Mouse (Mus musculus) urinary bladder, adult 18-20 months (tissue): Measurements from ENCODE around the gene Papolb.

Experiments used
- DNase-seq, 2 experiments: peaks; one replicate each; pipeline ENCODE4 v3.0.0; 2022; ENCODE audit warnings: low spot score in 2 of 2, mixed read lengths in 2 of 2

Gene Papolb

DNA sequence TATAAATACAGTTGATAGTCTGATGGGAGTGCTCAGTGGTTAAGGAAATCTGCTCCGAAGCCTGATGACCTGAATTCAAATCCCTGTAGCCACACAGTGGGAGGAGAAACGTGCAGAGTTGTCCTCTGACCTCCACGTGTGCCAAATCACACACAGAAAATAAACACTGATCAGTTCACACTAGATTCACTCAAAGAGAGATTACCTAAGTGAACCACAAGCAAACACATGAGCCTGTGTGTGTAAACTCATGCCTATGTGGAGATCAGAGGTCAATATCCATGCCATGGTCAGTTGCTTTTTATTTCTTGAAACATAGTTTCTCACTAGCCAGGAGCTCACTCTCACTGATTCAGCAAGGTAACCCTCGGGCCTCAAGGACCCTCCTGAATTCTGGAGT lies 9.5 kb downstream of the Papolb start:
- DNase-seq, result no peak

DNA sequence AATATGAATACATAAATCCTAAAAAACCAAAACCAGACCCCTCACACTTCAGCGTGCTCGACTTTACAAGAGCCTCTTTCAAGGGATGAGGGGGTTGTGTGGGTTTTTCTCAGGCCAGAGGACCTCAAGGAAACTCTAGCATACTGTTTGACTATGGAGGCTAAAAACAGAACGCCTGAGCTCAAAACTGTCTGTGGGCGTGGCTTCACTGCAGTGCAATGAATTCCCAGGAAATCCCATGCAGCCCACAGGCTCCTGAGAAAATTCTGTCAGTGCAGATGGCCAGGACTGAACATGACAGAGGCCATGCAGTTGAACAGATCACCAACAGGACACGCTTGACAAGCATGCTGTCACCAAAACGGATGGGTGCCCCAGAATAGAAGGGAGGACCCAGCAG lies 10.9 kb downstream of the Papolb start:
- DNase-seq, result no peak

DNA sequence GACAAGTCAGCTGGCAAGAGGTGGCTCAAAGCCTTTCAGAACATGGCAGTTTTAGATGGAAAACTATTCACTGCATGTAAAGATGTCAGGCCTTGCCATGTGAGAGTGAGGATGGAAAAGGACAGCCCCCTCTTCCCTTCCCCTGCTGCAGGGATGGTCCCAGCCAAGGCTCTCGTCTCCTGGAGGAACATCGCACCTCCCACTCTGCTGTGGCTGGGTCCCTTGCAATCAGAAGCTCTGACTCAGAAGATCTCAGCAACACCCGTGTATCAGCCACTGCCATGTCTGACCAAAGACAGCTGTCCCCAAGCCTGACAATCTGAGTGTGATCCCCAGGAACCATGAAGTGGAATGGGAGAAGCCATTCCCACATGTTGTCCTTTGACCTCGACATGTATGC lies 17.8 kb downstream of the Papolb start:
- DNase-seq, result no peak

DNA sequence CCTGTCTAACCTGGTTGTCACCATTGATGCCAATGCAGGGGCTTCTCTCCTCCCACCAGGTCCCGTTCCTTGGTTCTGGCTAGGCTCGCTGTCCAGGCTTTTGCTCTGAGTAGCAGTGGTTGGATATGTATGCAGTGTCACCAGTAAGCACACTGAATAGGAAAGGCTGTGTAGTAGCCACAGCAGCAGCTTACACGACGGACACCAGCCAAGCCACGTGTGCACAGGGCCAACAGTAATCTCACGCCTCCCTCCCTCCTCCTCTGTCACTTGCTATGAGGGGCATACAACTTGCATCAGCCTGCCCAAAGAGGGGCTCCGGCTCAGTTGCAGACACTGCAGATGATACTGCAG lies 19.8 kb downstream of the Papolb start:
- DNase-seq, result no peak

DNA sequence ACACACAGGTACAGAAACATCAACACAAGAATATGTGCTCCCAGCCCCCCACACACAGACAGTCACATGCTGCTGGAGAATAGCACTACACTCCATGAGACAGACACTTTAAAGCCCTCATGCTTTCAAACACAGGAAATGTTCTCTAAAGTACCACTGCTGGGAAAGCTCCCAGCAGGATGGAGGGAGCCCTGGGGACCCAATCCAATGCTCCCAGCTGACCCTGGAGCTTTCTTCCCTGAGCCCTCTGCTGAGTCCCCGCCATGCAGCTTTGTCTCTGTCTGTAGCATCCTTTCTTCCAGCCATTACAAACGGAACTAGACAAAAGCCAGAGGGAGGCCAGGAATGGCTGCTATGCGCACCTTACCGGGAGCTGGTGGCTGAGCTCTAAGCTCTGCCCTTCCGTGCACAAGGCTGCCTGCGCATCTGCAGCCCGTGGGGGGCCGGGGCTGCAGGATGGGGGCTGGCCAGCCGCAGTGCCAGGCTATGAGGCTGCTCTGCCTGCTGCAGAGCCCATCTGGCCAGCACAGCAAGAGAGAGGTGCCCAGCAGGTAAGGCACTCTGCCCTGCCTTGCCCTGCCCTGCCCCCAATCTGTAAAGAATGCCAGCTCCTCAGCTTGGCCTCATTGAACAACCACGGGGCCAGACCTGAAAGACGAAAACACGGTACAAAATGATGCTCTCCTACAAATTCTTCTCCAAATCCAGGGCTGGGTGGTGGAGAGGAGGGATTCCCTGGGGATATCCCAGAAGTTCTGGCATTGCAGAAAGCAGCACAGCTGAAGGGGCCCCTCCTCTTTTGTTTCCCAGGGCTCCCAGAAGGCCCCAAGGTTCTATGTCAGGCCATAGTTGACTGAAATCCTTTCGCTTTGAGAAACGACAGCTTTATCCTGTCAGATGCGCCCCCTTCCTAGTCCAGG lies 20.5 kb downstream of the Papolb start:
- DNase-seq, result no peak

DNA sequence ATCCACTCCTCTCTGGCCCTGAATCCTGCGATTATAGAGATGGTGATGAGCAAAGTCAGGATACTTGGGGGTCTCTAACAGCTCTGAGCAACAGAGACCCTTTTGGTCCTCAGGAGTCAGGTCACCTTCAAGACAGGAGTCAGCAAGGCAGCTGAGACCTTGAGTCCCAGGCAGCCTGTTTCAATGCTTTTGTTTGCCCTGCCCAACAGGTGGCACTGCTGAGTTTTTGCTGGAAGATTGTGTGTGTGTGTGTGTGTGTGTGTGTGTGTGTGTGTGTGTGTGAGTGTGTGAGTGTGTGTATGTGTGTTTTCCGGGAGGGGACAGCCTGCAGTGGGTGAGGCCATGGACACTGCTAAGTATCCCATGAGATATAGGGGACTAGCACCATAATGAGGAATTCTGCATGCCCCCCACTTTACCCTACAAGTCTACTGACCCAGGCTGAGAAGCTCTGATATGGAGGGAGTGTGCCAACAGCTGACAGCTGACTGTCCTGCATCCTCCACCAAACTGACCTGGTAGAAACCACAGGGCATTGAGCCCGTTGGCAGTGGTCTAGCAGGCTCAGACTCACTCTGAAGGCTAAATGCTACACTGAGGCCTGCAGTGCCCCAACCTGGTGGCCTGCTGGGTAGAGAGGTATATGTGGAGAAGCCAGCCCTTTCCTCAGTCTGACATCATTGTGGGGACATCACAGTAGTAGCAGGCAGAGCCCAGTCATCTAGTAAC lies 24.0 kb downstream of the Papolb start:
- no peak for DNase-seq

DNA sequence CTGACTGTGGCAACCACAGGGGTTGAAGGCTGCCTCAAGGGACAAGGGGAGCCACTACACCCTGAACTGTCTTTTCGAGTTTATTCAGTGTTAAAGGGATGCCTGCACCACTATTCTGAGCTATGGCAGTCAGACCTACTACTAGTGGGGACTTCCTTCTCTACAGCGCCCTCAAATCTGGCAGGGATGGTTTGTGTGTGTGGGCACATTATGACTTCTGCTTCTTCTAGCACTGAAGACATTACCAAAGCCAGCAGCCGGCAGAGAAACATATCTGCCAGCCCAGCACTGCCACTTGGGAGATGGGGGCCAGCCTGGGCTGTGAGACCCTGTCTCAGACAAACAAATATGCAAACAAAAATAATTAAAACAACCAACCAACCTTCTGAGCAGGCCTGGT lies 25.7 kb downstream of the Papolb start:
- no peak for DNase-seq

DNA sequence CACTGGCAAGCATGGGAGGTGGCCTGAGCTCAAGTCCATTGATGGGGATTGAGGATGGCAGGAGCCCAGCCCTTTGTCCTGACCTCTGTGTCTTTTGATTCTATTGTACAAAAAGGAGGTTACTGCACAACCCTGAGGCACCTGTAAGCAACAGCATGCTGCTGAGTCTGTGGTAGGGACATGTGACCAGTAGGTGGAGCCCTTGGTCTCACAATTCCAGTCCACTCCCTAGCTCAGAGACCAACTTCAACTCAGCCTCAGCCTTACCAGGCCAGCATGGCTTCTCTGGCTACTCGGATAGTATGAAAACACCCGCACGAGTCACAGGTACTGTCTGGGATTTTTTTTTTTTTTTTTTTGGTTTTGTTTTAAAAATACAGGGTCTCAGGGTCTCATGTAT lies 27.5 kb downstream of the Papolb start:
- DNase-seq, result peak; percentile 53 to 59

DNA sequence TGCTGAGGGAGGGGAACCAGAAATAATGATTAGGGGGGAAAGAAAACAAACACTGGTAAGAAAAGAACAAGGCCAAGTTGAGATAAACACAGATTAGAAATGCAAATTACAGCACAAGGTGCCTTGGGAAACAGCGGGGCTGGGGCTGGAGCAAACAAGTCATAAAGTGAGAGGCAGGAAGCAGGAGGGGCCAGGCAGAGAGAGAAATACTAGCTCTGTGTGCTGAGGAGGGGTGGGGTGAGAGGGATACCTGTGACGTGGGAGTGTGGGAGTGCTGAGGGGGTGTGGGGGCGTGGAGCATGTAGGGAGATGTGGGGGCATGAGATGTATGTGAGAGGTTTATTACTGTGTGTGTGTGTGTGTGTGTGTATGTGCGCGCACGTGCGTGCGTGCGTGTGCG lies 29.0 kb downstream of the Papolb start:
- no peak for DNase-seq

DNA sequence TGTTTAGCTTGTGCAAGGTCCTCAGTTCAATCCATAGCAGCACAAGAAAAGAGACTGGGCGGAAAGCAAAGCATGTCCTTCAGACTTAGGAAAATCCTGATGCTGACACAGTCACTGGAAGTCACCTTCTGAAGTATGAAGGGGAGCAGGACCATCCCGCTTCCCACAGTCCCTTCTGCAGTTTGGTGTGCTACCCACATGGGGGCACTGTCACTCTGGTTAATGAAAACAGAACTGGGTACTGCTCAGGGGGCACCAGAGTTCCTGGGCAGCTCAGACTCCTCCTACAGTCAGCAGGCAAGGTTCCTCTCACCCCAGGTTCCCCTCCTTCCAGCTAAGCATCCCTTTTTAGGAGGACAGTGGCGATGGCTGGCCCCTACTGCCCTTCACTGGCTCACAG lies 30.9 kb downstream of the Papolb start:
- no peak for DNase-seq

DNA sequence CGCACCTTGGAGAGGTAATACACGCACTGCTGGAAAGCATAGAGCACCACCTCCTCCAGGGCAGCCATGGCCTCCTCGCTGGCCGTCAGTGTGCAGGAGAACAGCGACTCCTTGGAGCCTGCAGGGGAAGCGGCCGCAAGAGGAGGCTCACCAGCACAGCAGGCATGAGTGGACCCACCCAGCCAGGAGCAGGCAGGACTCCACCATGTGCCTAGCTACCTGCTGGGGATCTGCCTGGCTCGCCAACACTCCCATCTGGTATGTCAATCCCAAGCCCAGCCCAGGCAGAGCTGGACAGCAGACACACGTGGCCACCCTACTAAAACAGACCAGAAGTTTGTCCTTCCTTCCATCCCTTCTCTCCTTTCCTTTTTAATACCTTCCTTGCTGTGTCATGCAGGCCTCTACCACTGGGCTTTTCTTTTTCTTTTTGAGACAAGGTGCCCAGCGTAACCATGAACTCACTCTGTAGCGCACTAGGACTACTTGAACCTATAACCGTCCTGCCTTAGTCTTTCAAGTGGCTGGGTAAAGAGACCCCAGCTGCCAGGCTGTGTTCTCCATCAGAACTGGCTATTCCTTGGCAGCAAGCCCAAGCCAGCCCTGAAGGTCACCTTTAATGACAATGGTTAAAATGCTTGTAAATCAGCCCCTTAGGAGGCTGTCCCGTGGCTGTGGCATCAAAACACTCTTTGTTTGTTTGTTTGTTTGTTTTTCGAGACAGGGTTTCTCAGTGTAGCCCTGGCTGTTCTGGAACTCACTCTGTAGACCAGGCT lies 34.4 kb downstream of the Papolb start:
- DNase-seq, result no peak

DNA sequence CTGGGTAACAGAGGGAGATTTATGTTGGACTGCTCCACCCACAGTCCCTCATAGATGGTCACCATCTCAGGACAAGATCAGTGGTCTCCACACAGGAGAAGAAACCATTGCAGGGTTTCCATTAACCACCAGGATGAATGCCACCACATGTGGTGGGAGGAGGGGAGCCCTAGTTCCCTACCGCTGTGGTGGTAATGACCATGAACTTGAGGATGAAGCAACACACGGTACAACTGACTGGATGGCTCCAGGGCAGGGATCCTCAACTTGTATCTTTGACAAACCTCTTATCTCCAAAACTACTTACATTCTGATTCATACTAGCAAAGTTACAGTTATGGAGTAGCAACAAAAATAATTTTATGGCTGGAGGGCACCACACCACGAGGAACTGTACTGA lies 36.6 kb downstream of the Papolb start:
- DNase-seq, result no peak

DNA sequence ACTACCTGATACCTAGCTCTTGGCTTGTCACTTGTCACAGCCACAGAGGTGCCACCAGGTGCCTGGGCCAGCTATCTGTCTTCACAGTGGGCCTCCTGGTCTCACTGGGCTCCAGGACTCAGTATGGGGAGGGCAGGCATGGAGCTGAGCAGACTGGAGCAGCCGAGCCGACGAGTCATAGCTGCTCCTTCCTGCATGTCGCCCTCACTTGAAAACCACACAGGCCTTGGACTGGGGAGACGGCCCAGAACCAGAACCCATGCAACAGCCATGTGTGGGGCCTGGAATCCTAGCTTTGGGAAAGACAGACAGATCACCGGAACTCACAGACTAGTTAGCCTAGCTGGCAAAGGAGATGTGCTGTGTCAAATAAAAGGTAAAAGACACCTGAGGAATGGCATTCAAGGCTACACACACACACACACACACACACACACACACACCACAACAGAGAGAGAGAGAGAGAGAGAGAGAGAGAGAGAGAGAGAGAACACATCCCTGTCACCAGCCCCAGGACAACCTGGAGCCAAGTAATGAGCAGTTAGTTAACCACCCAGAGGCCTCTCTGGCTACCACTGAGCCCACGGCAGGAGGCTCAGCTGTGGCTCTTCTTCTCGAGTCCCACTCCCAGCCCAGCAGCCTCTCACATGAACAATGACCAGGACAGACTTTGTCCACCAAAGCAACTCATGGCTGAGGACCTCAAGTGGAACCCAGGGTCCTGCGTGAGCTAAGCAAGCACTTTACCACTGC lies 39.7 kb downstream of the Papolb start:
- DNase-seq, result no peak

DNA sequence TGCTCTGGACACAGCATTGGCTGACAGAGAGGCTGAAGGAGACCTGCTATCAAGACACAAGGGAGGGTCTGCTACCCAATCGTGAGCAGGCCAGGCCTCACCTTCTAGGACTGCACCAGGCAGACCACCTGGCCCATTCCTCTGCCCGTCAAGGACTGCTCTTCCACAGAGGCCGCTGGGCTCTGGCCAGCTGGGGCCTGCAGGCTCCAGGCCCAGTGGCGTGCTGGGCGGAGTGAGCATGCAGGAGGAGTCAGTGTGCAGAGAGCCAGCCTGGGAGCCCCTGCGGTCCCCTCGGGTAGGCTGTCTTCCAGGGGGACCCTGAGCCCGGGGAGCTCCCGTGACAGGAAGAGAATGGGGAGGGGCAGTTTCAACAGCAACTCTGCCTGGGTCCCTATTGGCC lies 43.2 kb downstream of the Papolb start:
- no peak for DNase-seq

DNA sequence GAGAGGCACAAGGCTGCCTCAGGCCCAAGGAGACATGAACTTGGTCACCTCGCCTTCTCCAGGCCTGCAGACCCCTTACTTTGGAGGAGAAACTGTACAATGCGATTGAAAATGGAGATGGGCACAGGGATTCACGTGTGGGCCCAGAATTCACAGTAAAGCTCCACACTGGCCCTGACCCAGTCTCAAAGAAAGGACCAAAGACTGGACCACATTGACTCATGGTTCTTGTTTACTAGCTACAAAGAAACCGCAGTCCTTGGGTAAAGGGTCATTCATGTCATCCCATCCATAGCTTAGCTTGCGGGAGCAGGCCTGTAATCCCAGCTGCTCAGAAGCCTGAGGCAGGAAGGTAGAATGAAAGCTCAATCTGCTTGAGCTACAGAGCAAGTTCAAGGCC lies 46.3 kb downstream of the Papolb start:
- no peak for DNase-seq

DNA sequence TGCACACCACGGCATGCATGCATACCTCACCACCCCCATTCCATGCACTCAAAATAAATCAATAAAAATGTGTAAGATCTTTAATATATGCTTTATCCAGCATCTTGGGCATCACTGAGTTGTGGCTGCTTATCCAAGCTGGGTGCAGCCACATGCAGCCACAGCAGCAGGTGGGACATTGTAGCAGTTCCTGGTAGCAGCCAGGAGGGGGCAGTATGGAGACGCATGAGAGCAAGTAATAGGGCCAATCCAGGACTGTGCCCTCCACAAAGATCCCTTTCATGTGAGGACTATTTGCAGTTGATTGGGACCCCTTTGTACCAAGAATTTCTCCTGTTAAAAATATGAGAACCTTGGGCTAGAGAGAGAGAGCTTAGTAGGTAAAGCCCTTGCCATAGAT lies 47.4 kb downstream of the Papolb start:
- no peak for DNase-seq

DNA sequence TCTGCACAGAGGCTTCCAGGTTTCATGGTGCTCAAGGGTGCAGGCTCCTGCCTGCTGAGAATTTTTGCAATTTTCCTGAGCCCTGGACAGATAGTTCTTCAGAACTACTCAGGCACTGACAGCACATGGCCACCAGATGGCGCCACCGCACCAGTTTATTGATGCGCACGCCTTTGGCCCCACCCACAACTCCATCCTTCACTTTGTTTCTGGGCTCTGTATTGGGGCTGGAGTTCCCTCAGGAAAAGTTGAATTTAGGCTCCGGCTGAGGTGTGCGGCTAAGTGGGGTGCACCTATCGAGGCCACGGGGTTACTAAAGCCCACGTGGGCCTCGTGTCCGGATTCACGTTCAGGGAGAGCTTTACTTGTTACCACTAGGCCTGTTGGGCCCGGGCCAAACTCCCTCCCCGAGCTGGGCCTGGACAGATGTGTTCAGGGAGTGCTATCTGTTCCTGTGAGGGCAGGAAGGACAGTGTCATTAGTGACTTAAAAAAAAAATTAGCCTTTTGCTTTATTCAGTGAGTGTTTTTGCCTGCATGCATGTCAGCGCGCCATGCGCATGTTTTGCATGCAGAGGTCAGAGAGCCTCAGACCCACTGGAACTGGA lies 50.9 kb downstream of the Papolb start:
- peak; percentile 55 to 65 for DNase-seq

DNA sequence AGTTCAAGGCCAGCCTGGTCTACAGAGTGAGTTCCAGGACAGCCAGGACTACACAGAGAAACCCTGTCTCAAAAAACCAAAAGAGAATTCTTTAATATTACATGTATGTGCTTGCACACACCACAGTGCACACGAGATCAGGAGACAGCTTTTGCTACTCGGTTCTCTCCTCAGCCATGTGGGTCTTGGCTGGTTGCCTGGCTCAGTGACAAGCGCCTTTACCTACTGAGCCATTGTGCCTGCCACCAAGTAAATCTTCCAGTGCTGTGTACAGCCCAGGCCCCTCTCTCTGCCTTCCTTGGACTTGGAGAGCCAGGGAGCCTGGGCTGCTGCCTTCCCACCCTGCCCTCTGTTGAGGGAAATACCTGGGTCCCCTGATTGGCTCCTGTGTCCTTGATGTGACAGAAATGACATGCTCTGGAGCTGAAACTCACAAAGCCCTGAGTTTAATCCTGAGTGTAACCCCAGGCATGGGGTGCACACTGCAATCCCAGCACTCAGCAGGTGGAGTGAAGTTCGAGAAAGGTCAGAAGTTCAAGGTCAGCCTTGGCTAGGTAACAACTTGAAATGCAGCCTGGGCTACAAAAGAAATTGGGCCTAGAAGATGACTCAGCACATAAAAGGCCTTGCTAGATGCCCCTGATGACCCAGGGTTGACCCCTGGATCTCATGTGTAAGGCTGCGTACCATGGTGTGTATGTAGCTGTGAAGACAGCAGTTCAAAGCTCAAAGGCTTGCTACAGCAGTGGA lies 51.8 kb downstream of the Papolb start:
- DNase-seq, result no peak

DNA sequence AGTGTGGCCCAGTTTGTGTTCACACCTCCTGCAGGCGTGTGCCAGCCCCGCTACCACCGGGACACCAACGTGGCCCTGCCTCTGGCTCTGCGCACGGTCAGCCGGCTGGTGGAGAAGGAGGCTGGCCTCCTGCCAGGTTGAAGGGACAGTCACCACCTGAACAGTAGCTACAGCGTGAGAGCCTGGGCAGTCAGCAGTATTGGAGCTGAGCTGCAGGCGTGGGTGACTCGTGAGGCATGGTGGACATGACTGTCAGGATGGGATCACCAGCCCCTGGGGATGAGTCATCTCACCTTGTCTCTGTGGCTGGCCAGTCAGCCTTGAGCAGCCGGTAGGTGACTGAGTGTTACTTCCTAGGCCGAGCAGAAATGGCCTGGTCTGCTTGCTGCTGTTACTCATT lies 52.5 kb downstream of the Papolb start:
- no peak for DNase-seq
